Mouse (Mus musculus): ENCODE results near the gene Scd4.
A peak's percentile ranks its signal among the peaks of the same experiment; 100 is the strongest.
"Not testable (repeated sequence)": the region's sequence is repeated elsewhere in the genome, so short reads cannot be mapped to it uniquely, and the experiment has no call there.

The Scd4 gene

DNA sequence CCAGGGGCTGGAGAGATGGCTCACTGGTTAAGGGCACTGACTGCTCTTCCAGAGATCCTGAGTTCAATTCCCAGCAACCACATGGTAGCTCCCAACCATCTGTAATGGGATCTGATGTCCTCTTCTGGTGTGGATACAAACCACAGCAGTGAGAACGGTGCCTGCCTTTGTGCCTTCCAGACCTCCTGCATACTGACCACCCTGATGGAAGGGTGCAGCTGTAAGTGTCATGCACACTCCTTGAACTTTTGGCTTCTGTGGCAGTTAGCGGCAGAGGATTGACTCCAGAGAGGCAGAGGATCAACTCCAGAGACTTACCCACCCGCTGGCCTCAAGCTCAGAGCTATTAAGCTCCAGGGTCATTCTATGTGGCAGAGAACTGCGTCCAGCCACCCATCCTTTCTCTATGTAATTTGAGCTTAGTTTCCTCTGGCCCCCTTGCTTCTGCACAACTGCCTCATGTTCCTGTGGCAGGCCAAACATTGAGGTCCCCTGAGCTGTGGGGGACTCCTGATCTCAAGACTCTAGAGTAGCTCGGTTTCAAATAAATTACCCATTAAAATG lies 16.1 kb upstream of the Scd4 start:
- no peak for DNase-seq (ENCODE audit: low read depth)

DNA sequence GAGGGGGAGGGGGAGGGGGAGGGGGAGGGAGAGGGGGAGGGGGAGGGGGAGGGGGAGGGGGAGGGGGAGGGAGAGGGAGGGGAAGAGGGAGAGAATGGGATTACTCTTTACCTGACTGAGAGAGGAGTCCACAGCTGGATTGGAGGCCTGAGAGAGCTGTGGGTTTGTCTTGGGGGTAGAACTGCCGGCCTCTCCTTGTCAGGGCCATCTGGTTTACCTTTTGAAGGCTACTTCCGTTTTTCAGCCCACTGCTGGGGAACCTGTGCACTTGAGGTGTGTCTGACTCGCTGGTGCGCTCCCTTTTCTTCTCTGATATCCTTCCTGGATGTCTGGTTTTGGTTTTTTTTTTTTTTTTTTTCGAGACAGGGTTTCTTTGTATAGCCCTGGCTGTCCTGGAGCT lies 15.5 kb upstream of the Scd4 start:
- DNase-seq (ENCODE audit: low read depth): peak; percentile 44

DNA sequence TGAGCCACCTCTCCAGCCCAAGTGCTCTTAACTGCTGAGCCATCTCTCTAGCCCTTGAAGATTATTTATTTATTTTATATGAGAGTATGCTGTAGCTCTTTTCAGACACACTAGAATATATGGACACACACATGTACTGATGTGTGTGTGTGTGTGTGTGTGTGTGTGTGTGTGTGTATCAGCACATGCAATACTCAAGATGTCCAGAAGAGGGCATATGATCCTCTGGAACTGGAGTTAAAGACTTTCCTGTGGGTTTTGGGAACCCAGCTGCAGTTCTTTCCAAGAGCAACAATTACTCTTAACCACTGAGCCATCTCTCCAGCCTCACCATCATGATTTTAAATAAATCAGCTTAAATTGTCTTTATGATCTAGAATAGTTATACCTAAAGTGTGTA lies 14.3 kb upstream of the Scd4 start:
- peak; percentile 35 for DNase-seq (ENCODE audit: low read depth)

DNA sequence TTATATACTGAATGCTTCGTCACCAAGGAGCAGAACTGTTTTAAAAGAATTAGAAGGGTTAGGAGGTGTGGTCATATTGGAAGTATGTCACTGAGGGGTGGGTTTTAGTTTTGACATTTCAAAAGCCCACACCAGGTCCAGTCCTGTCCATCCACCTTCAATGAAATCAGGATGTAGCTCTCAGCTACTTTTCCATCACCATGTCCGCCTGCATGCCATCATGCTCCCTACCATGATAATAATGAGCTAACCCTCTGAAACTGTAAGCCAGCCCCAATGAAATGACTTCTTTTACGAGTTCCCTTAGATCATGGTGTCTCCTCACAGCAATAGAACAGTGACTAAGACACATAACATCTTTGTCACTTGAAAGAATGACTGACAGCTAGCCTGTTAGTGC lies 12.6 kb upstream of the Scd4 start:
- no peak for DNase-seq (ENCODE audit: low read depth)

DNA sequence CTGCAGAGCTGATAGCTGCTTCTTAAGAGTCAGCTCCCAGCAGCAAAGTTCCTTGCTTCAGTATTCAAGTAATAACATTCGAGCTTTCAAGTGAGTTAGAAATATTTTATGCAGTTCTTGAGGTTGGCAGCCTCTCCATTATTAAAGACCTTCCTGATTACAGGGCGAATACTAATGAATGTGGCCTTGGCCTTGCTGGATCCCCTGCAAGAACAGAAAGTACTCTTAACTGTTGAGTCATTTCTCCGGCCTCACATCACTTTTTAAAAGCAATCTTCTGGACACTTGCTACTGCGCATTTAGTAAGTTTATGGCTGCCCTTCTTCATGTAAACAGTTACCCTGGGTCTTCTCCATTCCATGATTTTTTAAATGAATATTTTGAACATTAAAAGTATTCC lies 11.7 kb upstream of the Scd4 start:
- no peak for DNase-seq (ENCODE audit: low read depth)

DNA sequence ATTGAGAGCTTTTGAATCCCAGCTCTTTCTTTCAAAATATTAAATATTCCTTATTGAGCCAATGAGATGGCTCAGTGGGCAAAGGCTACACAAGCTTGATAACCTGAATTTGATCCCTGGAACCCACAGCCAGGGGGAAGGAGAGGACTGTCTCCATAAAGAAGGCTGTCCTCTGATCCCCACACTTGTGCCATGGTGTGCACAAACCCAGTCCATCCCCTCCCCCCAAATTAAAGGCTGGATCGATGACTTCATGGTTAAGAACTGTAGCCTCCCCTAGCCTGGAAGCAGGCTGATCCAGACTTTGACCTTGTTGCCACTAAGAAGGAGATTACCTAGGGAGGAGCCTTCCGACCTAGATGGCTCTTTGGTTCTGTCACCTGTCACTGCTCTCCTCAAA lies 11.3 kb upstream of the Scd4 start:
- no peak for DNase-seq (ENCODE audit: low read depth)

DNA sequence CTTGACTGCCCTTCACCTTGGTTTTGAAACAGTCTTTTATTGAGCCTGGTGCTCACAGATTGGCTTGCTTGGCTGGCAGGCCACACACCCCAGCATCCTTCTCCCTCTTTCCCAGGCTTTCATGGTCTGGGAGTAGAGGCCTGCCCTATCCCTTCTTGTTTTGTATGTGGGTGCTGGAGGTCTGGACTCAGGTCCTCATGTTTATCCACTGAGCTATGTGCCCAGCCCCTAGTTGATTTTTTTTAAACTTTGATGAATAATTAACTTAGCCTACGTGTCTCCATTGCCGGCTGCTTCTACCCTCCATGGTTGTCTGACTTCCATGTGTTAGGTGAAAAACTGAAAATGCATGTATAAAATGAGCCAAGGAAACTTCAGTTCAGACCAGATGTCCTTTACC lies 3.3 kb upstream of the Scd4 start:
- DNase-seq (ENCODE audit: low read depth): no peak

DNA sequence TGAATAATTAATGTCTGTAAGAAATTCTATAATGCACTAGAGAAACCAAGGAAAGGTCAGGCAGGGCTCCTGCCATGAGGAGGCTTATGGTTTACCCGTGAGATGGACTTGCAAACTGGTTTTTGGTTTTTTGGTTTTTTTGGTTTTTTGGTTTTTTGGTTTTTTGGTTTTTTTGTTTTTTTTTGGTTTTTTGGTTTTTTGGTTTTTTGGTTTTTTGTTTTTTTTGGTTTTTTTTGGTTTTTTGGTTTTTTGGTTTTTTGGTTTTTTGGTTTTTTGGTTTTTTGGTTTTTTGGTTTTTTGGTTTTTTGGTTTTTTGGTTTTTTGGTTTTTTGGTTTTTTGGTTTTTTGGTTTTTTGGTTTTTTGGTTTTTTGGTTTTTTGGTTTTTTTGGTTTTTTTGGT lies 1.8 kb upstream of the Scd4 start:
- not testable (repeated sequence) for DNase-seq (ENCODE audit: low read depth)

DNA sequence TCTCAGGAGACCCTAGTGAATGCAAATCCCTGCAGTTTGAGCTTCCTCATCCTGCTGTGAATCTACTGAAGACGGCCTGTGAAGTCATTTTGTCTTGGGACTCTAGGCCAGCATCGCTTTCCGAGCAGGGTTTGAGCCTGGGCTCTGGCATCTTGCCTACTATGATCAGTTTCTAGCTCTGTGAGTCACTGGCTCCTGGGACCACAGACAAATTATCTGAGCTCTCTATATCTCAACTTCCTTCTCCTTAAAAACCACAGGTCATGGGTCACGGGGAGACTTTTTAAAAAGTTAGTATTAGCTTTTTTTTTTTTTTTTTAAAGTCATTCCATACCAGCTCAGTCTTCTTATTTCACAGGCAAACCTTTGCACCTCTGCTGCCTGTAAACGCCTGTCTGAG lies 981 bp upstream of the Scd4 start:
- DNase-seq (ENCODE audit: low read depth): no peak

DNA sequence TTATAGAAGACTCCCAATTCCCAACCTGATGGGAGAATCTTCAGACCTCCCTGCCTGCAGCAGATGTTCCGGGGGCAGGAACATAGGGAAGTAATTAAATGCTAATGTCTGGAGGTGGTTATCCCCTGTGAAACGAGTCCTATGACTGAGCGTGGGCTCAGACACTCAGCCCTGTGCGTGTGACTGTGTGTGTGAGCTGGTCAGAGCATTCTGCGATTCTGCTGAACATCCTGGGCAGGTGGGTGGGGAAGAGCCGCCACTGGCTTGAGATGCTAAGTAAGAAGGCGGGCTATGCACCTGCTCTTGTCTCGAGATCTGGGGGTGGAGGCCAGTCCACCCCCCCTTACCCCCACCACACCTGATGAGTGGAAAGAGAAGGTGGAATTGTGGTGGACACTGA lies 566 bp upstream of the Scd4 start:
- DNase-seq (ENCODE audit: low read depth): no peak

DNA sequence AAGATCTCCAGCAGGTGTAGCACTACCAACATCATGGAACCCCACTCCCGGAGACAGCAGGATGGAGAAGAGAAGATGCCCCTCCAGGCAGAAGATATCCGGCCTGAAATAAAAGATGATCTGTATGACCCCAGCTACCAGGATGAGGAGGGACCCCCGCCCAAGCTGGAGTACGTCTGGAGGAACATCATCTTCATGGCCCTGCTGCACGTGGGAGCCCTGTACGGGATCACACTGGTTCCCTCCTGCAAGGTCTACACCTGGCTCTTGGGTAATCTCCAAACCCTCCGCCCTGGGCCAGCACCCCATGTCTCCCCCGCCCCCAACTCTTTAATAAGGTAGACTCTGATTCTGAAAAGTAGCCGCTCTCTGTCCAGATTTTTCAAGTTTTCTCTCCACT lies 1.1 kb downstream of the Scd4 start:
- DNase-seq (ENCODE audit: low read depth): no peak

DNA sequence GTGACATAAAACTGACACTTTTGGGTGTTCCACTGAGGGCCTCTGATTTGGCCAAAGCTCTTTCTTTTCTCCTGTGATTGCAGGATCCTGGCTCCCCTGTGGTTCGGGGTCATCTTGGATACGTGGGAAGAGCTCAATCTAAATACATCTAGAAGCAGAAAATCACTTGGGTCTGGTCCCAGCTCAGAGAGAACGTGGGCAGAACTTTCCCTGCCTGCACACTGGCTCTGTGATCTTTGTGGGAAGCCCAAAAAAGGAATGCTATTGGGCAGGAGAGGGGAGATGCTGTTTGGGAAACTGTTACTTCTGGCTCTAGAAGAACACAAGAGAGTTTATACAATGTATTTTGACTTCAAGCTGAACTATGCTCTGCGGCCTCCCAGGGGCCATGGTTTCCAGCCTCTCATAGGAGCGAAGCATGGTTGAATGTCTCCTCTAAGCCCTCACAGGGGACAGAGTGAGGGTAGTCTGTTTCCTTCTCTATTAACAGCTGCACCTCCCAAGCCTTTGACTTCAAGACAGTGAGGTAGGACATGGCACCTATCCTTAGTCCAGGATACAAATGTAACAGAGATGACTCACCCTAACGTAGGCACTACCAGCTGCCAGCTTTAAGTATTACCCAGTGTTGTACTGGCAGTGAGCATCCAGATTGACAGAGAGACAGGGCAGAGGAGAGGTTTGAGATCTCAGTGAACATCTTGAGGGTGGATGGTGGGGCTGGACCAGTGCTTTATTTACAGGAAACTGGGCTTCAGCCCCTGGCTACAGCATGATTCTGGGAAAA lies 3.2 kb downstream of the Scd4 start:
- DNase-seq (ENCODE audit: low read depth): no peak

DNA sequence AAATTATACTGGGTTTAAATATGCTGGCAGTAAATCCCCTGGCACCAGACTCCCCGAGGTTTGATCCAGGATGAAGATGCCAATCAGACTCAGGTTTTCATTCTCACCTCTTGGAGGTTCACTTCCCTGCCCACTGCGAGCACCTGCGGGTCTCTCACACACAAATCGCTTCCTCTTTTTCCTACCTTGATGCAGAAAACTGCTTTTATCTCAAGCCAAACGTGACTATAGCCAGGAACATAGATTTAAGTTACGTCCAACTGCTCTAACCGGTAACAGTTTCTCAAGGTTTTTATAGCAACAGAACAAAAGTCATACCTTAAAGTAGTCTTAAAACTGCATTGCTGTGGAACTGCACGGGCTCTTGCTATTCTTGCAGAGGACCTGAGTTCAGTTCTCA lies 16.8 kb downstream of the Scd4 start:
- no peak for DNase-seq (ENCODE audit: low read depth)

DNA sequence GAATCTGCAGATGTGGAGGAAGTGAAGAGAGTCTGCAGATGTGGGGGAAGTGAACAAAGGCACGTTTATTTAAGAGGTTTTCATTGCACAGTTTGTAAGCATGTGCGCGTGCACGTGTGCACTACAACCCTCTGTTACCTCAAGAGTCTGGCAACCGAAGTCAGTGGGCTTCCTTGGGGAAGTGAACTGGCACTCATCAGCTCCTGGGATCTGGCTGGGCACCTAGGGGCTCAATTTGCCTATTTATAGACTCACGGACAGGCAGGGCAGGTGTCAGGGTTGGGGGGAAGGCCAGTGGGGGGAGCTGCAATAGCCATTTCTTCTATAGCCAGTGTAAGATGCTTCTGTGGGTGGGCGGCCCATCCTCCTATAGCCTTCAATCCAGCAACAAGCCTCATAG lies 18.9 kb downstream of the Scd4 start:
- no peak for DNase-seq (ENCODE audit: low read depth)

DNA sequence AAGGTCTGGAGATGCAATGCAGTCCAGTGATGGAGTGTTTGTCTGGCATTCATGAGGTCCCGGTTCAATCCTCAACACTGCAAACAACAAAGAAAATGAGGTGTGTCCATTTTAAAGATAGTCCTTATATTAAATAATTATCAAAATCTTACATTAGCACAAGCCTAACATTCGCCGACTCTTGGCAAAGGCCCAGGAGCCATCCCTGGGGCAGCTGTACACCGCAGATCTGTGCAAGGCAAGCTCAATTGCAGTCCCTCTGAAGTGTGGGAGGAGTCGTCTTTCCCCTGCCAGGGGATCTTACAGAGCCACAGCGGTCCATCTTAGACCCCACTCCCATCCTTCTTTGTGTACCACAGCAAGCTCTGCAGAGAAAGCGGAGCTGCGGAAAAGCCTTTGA lies 25.8 kb downstream of the Scd4 start:
- DNase-seq (ENCODE audit: low read depth): no peak

DNA sequence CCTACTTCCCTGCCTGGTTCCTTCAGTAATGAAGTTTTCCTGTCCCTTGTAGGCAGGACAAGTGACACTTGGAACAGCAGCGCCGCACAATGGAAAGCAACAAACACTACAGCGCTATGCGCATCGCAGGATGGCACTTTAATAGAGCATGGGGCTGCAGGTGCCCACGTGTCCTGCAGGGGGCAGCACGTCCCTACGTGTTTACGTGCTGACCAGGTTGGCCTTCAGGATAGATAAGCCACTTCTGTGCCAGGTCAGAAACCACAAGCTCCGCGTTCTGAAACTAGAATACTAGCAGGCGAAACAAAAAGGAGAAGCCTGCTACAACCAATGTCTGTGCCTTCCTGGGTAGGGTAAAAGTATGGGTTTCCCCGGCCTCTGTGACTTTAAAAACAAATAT lies 30.6 kb downstream of the Scd4 start:
- peak; percentile 69 for DNase-seq (ENCODE audit: low read depth)

DNA sequence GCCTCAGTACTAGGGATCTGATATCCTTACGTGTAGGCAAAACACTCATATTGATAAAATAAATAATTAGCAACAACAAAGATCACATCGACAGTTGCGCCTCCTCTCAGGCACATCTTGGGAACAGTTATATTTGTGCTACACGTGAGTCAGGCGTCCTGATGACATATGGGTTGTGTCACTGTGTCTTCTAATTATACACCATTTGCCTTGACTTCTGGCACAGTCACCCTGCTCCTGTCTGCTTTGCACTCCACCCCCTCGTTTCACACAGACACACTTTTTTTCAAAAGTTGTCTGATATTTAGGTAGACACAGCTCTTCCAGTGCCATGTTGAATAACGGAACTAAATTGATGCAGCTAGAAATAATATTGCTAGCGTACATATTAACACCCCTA lies 31.1 kb downstream of the Scd4 start:
- no peak for DNase-seq (ENCODE audit: low read depth)

DNA sequence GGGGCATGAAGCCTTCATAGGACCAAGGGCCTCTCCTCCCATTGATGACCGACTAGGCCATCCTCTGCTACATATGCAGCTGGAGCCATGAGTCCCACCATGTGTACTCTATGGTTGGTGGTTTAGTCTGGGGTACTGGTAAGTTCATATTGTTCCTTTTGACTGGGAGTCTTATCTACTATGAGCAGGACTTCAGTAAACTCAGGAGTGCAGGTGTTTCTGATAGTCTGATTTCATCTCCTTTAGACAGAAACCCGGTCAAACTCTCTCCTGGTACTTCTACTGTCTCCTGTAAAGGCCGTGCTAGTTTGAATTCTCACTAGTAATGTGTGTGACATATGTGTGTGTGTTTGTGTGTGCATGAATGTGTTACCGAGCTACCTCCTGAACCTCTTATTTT lies 32.8 kb downstream of the Scd4 start:
- DNase-seq (ENCODE audit: low read depth): no peak

DNA sequence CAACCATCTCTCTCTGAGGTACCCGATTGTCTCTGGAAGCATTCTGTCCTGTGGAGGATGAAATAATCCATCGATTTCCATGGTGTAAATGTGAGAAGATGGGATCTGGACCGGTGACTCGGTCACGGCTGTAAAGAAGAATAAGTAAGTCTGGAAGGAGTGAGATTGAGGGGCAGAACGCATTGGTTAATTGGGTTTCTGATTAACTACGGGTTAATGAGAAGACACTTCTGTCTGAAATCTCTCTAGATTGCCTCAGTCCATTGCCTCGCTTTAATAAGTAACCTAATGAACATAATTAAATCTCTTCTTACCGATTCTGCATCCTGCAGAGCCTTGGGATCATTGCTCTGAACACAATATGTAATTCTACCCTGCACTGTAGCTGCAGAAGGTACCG lies 34.2 kb downstream of the Scd4 start:
- not testable (repeated sequence) for DNase-seq (ENCODE audit: low read depth)

DNA sequence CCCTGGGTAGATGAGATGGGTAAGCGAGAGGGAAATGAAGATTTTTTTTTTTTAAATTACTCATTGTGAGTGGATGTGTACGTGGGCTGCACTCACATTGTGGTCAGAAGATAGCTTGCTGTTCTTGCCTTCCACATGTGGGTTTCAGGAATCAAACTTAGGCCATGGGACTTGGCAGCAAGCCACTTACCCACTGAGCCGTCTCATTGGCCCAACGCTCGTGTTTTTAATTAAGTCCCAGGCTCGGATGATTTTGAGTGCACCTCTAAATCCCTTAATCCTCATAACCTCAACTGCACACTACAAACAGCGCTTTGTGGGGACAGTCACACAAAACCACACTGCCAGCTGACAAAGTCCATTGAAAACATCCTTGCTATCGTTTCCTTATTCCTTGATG lies 36.5 kb downstream of the Scd4 start:
- DNase-seq (ENCODE audit: low read depth): no peak

DNA sequence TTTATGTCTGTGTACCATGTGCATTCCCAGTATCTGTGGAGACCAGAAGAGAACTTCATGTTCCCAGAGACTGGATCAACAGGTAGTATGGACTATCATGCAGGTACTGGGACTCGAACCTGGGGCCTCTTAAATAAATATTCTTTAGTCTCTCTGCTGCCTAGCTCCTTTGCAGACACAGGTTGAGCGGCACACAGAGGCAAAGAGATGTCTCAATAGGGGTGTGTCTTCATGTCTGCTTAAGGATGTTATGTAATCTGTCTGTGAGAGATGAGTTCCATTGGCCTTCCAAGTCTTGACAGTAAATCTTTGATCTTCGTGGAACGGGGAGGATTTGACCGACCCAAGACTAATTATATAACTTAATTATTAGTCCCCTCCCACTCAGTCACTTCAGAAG lies 37.3 kb downstream of the Scd4 start:
- DNase-seq (ENCODE audit: low read depth): no peak

DNA sequence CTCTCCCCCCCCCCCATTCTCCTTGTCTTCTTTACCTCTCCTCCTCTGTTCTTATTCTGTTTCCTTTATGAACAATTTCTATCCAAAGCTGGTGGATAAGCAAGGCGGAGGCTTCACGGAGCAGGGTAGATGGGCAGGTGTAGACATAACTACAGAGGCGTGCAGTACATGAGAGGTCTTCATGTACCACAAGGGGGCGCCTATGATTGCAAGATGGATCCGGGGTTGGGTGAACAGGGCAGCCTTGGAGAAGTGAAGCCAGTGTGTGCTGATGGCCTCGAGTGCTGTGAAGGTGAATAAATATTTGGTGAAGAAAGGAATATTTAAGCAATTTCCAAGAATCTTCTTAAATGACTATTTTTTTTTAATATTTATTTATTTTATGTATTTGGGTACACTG lies 40.1 kb downstream of the Scd4 start:
- DNase-seq (ENCODE audit: low read depth): peak; percentile 88

DNA sequence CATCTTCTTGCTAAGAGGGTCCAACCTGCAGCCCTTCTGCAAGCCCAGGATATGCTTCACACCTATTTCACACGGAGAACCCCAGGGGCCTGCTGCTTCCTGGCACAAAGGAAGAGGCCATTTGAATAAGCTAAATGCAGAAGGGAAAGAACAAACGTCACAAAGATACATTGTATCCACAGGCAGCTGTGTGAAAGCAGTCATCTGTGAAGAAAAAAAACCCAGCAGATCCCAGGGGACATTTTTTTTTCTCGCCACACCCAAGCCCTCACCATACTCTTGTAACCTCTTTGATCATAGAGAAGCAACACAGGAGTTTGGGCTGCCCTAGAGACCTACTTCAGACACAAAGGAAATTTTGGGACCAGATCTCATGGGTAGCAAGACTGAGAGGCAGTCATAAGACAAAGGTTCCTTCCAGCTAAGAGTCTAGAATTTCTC lies 43.6 kb downstream of the Scd4 start:
- no peak for DNase-seq (ENCODE audit: low read depth)
